Mouse (Mus musculus) embryonic fibroblast, embryonic 13.5 days (primary cell): ENCODE measurements at regions not wholly inside any gene's neighbourhood (a gene's known extent, or its start where the extent isn't known, plus 50 kb on each side); places are given as distances from the start of the nearest gene placed in this dataset.

Source experiments
- CTCF ChIP-seq: IDR thresholded peaks from 2 replicates; pipeline ENCODE4 v1.5.1; 2011; ENCODE audit warnings: mild to moderate bottlenecking, control low read depth, low read length, moderate library complexity, borderline replicate concordance; ENCODE audit not compliant: insufficient read depth
- POLR2A ChIP-seq: IDR thresholded peaks from 2 replicates; pipeline ENCODE4 v1.6.1; 2011; ENCODE audit warnings: low read depth, mild to moderate bottlenecking, control low read depth, low read length, moderate library complexity

DNA sequence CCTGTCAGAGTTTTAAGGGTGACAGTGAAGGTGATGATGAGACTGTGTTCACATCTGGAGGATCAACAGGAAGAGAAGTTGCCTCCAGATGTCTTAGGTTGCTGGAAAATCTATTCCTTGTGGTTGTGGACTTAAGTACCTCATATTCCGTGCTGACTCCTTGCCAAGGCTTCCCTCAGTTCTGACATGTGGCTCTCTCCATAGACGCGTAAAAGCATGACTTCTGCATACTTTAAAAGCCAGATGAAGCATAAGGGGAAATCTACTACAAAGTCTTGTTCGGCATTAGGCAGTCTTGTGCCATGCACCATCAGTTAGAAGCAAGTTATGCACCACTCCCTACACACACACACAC lies 269.1 kb upstream of the Cdyl start:
- no peak for TF ChIP-seq CTCF
- no peak for TF ChIP-seq POLR2A
